Mouse (Mus musculus) small intestine, adult 2 months (tissue): ENCODE measurements around the gene Zcchc10. TPM values are rescaled to one million over a fixed set of nuclear protein-coding genes. Genes with fewer than 3 reads are reported as not detected.

Experiments used
- H3K27ac ChIP-seq: fragments of 200-500 bp; 2 replicates; pipeline ENCODE4 v1.5.1; 2012; ENCODE audit warnings: low read depth, low read length, control low read depth, inconsistent platforms; ENCODE audit not compliant: insufficient read depth
- H3K27me3 ChIP-seq: fragments of 200-500 bp; 2 replicates; pipeline ENCODE4 v1.6.1; 2012; ENCODE audit warnings: mild to moderate bottlenecking, moderate library complexity, low read length, inconsistent platforms; ENCODE audit not compliant: control insufficient read depth, insufficient read depth
- H3K36me3 ChIP-seq: fragments of 200-500 bp; 2 replicates; pipeline ENCODE4 v1.6.1; 2012; ENCODE audit warnings: mild to moderate bottlenecking, low read length, control low read depth, inconsistent platforms; ENCODE audit not compliant: control insufficient read depth, insufficient read depth
- H3K4me1 ChIP-seq: fragments of 200-500 bp; 2 replicates; pipeline ENCODE4 v1.6.1; 2012; ENCODE audit warnings: low read length, inconsistent platforms, mixed read lengths; ENCODE audit not compliant: control insufficient read depth, insufficient read depth, insufficient read length
- H3K4me3 ChIP-seq: fragments of 200-500 bp; 2 replicates; pipeline ENCODE4 v1.5.1; 2012; ENCODE audit warnings: low read depth, mild to moderate bottlenecking, control low read depth, inconsistent platforms, low read length, moderate library complexity
- CTCF ChIP-seq: fragments of 200-500 bp; IDR thresholded peaks from 2 replicates; pipeline ENCODE4 v1.5.1; 2012; ENCODE audit warnings: low read depth, mild to moderate bottlenecking, control low read depth, inconsistent platforms, low read length, moderate library complexity, mixed read lengths; ENCODE audit not compliant: insufficient replicate concordance, insufficient read length; ENCODE audit errors: extremely low read depth
- POLR2A ChIP-seq: fragments of 200-500 bp; IDR thresholded peaks from 2 replicates; pipeline ENCODE4 v1.6.1; 2012; ENCODE audit warnings: low read depth, mild to moderate bottlenecking, control low read depth, inconsistent platforms, low read length, moderate library complexity
- WGBS: fragments of 180-500 bp; shearing (Covaris S2); methylation state at CpG from one replicate; pipeline ENCODE4 v1.1.7; 2018; 5-methylcytosine and 5-hydroxymethylcytosine counted together
- polyA plus RNA-seq: library from polyadenylated mRNA; depleted of rRNA; stranded (reverse); fragments of >200 nt; gene quantifications from 2 replicates; pipeline ENCODE4 v1.2.3, GENCODE M21; 2012

The Zcchc10 gene
- polyA plus RNA-seq, 1 experiment, result 1.7 TPM

DNA sequence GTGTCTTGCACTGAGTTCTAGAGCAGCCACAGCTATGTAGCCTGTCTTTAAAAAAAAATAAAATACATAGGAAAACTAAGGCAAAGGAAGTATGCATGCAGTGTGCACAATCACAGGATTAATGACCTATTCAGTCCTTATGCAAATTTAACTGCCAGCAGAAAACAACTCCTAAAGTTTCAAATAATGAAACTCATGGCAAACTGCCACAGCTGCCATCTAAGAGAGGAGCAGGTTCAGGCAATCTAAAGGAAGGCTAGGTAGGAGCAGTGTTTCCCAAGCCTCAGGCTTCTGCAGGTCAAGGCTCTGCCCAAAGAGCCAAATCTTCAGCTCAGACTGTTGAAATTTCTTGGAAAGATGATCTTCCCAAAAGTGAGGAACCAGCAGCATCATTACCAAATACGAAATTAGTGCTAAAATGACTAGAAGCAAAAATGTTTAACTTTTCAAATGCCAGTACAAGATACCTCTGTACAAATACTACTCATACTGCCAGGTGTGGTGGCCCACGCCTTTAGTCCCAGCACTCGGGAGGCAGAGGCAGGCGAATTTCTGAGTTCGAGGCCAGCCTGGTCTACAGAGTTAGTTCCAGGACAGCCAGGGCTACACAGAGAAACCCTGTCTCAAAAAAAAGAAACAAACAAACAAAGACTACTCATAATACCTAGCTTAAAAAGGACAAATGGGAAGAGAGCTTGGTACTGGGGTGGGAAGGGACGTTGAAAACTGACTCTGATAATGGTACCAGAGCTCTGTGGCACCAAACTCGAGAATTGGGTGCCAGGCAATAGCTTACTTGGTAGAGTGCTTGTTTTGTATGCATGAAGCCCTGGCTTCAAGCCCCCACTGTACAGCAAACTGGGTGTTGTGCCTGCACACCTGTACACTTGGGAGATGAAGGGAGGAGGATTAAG lies 26.3 kb upstream of the Zcchc10 start:
- whole genome bisulfite sequencing, result 56% methylated on average over 7 of the region's 7 CpGs
- Histone ChIP-seq H3K4me1 (peaks cover 16% of the 10 kb centered on the region; the same call in 1 of the 2 replicates), H3K36me3 (peaks cover 3% of the 10 kb centered on the region; the same call in 1 of the 2 replicates), H3K4me3 (no peak overlapping the region), H3K27me3 (no peaks in the 10 kb centered on the region), H3K27ac (no peak overlapping the region)
- no peak for TF ChIP-seq POLR2A
- TF ChIP-seq CTCF, result no peak

GRCm38 (mm10) chr11:53299551-53300329 lies 24.7 kb upstream of the Zcchc10 start:
- Histone ChIP-seq H3K27me3 (no peaks in the 10 kb centered on the region), H3K4me1 (peaks cover 16% of the 10 kb centered on the region; the same call in 1 of the 2 replicates), H3K36me3 (no peaks in the 10 kb centered on the region), H3K4me3 (peak overlapping the region; percentile 82), H3K27ac (peak overlapping the region; percentile 91)
- no peak for TF ChIP-seq CTCF
- no peak; the same call in 1 of the 2 replicates for TF ChIP-seq POLR2A
- WGBS, result under 1% methylated on average over 80 of the region's 80 CpGs

DNA sequence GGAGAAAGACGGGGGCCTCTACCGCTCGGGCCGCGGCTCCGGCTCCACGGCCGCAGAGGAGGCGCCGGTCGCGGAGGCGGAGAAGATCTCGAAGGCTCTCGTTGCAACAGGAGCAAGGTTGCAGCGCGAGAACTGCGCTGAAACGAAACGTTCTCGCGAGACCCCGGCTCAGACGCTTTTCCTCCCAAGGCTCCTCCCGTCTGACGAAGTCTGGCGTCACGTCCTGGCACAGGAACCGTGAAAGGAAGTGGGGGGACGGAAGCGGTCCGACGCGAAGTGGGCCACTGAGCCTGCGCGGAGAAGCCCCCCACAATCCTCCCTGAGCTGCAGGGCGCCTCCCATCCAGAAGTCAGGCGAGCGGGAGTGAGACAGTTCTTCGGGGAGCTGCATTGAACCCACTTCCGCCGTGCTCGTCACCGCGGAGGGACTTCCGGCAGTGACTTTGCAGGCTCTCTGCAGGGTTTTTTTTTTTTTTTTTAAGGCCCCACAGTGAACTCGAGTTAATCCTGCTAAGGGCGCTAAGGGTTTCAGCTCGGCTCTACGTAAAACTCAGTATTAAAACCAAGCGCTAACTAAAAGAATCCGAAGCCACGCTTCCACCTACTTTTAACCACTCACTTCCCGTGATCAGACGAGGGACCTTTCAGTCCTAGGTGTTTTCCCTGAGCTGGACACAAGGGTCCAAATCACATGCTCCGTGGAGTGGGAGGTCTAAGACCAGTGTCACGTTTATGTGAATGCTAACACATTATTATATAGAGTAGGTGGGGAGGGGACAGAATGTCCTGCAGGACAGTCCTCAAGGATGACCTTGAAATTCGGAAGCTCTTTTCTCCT lies 23.9 kb upstream of the Zcchc10 start, which contains the start of gene Hspa4:
TSS of gene Hspa4 (minus strand) at position 128 of the 837 bp plus-strand sequence.
- under 1% methylated on average over 58 of the region's 58 CpGs for WGBS
- Histone ChIP-seq H3K4me3 (peak within 1 kb of the TSS; percentile 82), H3K27ac (peak within 1 kb of the TSS; percentile 97), H3K4me1 (peaks cover 16% of the 10 kb centered on the region; the same call in 1 of the 2 replicates), H3K27me3 (no peaks in the 10 kb centered on the region), H3K36me3 (no peaks in the 10 kb centered on the region)
- no peak for TF ChIP-seq CTCF
- peak; percentile 74 for TF ChIP-seq POLR2A

- no peaks in the 10 kb centered on the region for H3K36me3 ChIP-seq
- peaks cover 16% of the 10 kb centered on the region; the same call in 1 of the 2 replicates for H3K4me1 ChIP-seq
- H3K27me3 ChIP-seq, result no peaks in the 10 kb centered on the region
- H3K27ac ChIP-seq, result peak overlapping the region; percentile 97
- peak overlapping the region; percentile 82 for H3K4me3 ChIP-seq
- 43% methylated on average over 9 of the region's 9 CpGs for WGBS
- TF ChIP-seq POLR2A (no peak), CTCF (no peak)
Observed at GRCm38 (mm10) chr11:53301167-53301515, 23.3 kb upstream of the Zcchc10 start.

DNA sequence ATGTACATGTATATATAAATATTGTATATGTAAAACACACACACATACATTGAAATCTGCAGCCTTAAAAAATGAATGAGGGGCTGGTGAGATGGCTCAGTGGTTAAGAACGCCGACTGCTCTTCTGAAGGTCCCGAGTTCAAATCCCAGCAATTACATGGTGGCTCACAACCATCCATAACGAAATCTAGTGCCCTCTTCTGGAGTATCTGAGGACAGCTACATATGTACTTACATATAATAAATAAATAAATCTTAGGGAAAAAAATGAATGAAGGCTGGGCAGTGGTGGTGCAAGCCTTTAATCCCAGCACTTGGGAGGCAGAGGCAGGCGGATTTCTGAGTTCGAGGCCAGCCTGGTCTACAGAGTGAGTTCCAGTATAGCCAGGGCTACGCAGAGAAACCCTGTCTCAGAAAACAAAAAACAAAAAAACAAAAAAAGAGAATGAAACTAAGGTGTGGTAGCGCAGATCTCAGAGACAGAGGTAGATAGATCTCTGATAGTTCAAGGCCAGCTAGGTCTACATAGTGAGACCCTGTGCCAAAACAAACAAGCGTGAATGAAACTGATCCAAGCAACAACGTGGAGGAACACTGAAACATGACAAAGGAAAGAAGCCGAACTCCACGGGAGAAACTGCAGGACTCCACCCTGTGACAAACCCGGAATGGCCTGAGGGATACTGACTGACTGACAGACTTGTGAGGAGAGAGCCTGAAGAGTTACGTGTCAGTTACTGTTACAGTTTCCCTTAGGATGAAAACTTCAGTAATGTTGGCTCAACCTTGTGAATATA lies 20.2 kb upstream of the Zcchc10 start:
- 85% methylated on average over 14 of the region's 14 CpGs for WGBS
- TF ChIP-seq POLR2A (no peak), CTCF (no peak)
- Histone ChIP-seq H3K27ac (no peak overlapping the region), H3K36me3 (no peaks in the 10 kb centered on the region), H3K4me3 (no peak overlapping the region), H3K27me3 (no peaks in the 10 kb centered on the region), H3K4me1 (peaks cover 28% of the 10 kb centered on the region; the same call in 1 of the 2 replicates)

DNA sequence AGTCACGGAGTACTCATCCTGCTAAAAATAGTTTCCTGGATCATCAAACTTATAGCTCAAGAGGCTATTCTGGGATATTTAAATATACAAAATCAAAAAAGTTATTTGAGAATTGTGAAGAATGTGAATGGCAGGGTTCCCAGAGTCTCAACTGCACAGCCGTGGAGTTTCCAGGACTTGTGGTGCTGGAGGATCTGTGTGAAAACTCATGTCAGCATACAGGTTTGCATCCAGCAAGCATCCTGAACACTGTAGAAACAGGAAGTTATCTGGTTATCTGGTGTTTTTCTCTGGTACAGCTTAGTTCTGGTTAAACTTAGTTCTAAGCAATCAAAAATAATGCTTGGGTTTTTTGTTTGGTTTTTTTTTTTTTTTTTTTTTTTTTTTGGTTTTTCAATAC lies 17.5 kb upstream of the Zcchc10 start:
- Histone ChIP-seq H3K4me3 (no peak overlapping the region), H3K4me1 (peaks cover 21% of the 10 kb centered on the region; the same call in 1 of the 2 replicates), H3K27me3 (no peaks in the 10 kb centered on the region), H3K27ac (no peak overlapping the region; the same call in 1 of the 2 replicates), H3K36me3 (no peaks in the 10 kb centered on the region)
- no peak for TF ChIP-seq POLR2A
- no peak for TF ChIP-seq CTCF
- 69% methylated on average over 2 of the region's 2 CpGs for WGBS
